Mouse (Mus musculus) embryonic facial prominence, embryonic 10.5 days (tissue): ENCODE results near the gene Tmc8. TPM values are rescaled to one million over a fixed set of nuclear protein-coding genes. Genes with fewer than 3 reads are reported as not detected.
A peak's percentile ranks its signal among the peaks of the same experiment; 100 is the strongest.

ENCODE experiments used
- DNase-seq: peaks from one replicate; pipeline ENCODE4 v3.0.0-alpha.2; 2017; ENCODE audit warnings: low spot score
- H3K27ac ChIP-seq: fragments of 300-500 bp; sonication (generic); replicated peaks from 2 replicates; pipeline ENCODE4 v1.5.1; 2016; ENCODE audit warnings: mild to moderate bottlenecking
- H3K27me3 ChIP-seq: fragments of 300-500 bp; sonication (generic); replicated peaks from 2 replicates; pipeline ENCODE4 v1.6.1; 2016; ENCODE audit warnings: low read depth, mild to moderate bottlenecking; ENCODE audit not compliant: poor library complexity, severe bottlenecking
- H3K36me3 ChIP-seq: fragments of 300-500 bp; sonication (generic); replicated peaks from 2 replicates; pipeline ENCODE4 v1.6.1; 2016; ENCODE audit warnings: mild to moderate bottlenecking, moderate library complexity
- H3K4me1 ChIP-seq: fragments of 300-500 bp; sonication (generic); 2 replicates; pipeline ENCODE4 v1.6.1; 2016
- H3K4me3 ChIP-seq: fragments of 300-500 bp; sonication (generic); 2 replicates; pipeline ENCODE4 v1.5.1; 2016; ENCODE audit warnings: mild to moderate bottlenecking, moderate library complexity
- H3K9me3 ChIP-seq: fragments of 300-500 bp; sonication (generic); 2 replicates; pipeline ENCODE4 v1.6.1; 2016; ENCODE audit warnings: mild to moderate bottlenecking
- WGBS: fragments of 180-500 bp; shearing (Covaris S2); methylation state at CpG from one replicate; pipeline ENCODE4 v1.1.7; 2016; 5-methylcytosine and 5-hydroxymethylcytosine counted together
- polyA plus RNA-seq: library from polyadenylated mRNA; unstranded; fragments of >200 nt; fragmentation: Nextera tagmentation; extraction: Ambion mirVana; gene quantifications from 2 replicates; pipeline ENCODE4 v1.2.1, GENCODE M21; 2016

Tmc8 gene
- 1.2 and 1.4 TPM in 2 replicates for polyA plus RNA-seq

- H3K36me3 ChIP-seq, result peaks cover 6% of the 10 kb centered on the region; the same call in 1 of the 2 replicates
- peak; percentile 24 for DNase-seq
- peaks cover 64% of the 10 kb centered on the region for H3K4me1 ChIP-seq
- H3K27ac ChIP-seq, result peak within 1 kb of the TSS; percentile 71
- no peaks in the 10 kb centered on the region for H3K9me3 ChIP-seq
- H3K27me3 ChIP-seq, result peaks cover 62% of the 10 kb centered on the region
- H3K4me3 ChIP-seq, result peak within 1 kb of the TSS; percentile 61
- 36% methylated on average over 24 of the region's 24 CpGs for WGBS
These were observed at the start of gene Tmc8, which contains the start of gene Tmc6 for GRCm38 (mm10) chr11:117781993-117782704. Gene Tmc8 (plus strand): TSS chr11:117782076. Gene Tmc6 (minus strand): TSS chr11:117782198.

DNA sequence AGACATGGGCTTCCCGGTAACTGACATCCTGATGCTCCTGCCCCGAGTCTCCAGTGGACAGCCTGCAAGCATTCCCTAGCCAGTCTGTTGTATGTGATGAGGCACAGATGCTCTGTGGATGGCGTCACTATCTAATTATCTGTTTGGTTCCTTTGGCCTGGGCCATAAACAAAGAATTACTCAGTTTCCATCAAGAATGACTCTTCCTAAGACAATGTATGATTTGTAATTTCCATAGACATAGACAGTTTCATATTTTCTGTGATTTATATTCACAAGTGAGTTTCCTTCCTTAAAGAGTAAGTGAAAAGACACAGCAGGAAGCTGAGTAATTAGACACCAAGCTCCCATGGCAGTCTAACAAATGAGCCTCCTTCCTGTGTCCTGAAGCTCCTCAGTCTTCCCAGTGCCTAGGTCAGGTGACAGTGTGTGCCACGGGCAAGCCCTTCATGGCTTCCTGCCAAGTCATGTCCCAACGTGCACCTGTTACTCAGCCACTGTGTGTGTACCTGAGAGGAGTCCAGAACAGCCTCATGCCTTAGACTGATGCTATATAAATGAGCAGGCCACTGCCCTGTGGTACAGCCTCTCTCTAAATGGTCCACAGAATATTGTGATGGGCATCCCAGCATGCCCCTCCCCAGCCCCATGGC is 45.7 kb upstream of the Tmc8 start:
- Histone ChIP-seq H3K4me3 (no peak overlapping the region), H3K27me3 (no peaks in the 10 kb centered on the region), H3K9me3 (no peaks in the 10 kb centered on the region), H3K4me1 (no peaks in the 10 kb centered on the region), H3K36me3 (peaks cover 90% of the 10 kb centered on the region), H3K27ac (no peak overlapping the region)
- no peak for DNase-seq
- 82% methylated on average over 5 of the region's 5 CpGs for WGBS

DNA sequence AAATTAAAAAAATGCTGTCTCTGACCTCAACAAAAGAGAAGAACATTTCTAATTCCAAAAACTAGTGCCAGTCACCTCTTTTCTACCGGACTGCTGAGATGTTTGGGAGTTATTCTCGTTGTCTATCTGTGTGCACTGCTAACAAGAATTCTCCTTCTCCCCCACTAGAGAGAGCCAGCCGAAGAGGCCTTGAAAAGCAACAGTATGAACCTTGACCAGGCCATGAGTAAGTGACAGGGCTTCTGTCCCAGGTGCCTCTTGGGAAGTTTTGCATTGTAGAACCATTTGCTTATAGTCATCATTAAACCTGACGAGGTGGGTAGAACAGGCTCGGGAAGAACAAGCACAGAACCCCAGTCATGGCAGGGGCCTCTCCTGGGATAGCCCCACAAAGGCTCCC is 43.8 kb upstream of the Tmc8 start:
- WGBS, result 93% methylated on average over 5 of the region's 5 CpGs
- no peak overlapping the region for H3K4me3 ChIP-seq
- no peaks in the 10 kb centered on the region for H3K9me3 ChIP-seq
- peaks cover 98% of the 10 kb centered on the region for H3K36me3 ChIP-seq
- no peaks in the 10 kb centered on the region for H3K27me3 ChIP-seq
- peaks cover 4% of the 10 kb centered on the region for H3K4me1 ChIP-seq
- no peak for DNase-seq
- no peak overlapping the region for H3K27ac ChIP-seq

GRCm38 (mm10) chr11:117741128-117741527 is 40.7 kb upstream of the Tmc8 start:
- 92% methylated on average over 6 of the region's 6 CpGs for WGBS
- no peaks in the 10 kb centered on the region for H3K27me3 ChIP-seq
- H3K4me3 ChIP-seq, result no peak overlapping the region
- H3K36me3 ChIP-seq, result peaks cover 100% of the 10 kb centered on the region
- H3K9me3 ChIP-seq, result no peaks in the 10 kb centered on the region
- DNase-seq, result no peak
- no peak overlapping the region for H3K27ac ChIP-seq
- H3K4me1 ChIP-seq, result peaks cover 12% of the 10 kb centered on the region

DNA sequence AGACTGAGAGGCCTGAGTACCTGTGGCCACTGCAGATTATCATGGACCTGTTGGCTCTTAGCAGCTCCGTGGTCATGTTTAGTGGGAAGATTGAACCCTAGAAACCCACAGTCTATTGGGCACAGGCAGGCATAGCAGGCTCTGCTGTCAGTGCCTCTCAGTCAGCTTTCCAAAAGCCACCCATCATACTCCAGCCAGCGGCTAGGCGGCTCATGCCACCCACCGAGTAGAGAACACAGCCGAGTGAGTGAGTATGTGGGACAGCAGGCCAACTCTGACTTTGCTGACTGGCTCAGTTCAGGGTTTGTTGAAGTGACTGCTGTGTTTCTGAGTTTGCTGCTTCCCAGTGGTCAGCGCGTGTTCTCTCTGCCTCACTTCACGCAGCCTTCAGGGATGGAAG is 39.6 kb upstream of the Tmc8 start:
- Histone ChIP-seq H3K4me1 (peaks cover 12% of the 10 kb centered on the region), H3K9me3 (no peaks in the 10 kb centered on the region), H3K36me3 (peaks cover 100% of the 10 kb centered on the region), H3K27ac (no peak overlapping the region), H3K4me3 (no peak overlapping the region), H3K27me3 (no peaks in the 10 kb centered on the region)
- WGBS, result 93% methylated on average over 8 of the region's 8 CpGs
- DNase-seq, result no peak

DNA sequence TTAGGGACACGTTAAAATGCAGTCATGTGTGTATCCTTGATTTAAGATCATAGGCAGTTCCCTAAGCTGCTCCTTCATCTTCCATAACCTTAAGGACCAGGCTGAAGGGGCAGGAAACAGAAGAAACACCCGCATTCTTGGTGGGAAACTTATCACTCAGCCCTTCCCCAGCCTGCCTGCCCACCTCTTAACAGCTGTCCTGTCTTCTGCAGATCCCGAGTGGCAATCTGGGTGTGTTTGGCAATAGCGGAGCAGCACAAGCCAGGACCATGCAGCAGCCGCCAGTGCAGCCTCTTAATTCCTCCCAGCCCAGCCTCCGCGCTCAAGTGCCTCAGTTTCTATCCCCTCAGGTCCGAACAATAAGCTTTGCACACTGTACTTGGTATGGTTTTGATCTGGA is 39.2 kb upstream of the Tmc8 start:
- Histone ChIP-seq H3K4me3 (no peak overlapping the region), H3K27me3 (no peaks in the 10 kb centered on the region), H3K9me3 (no peaks in the 10 kb centered on the region), H3K27ac (no peak overlapping the region), H3K36me3 (peaks cover 100% of the 10 kb centered on the region), H3K4me1 (peaks cover 12% of the 10 kb centered on the region)
- DNase-seq, result no peak
- 90% methylated on average over 8 of the region's 8 CpGs for WGBS

- no peak overlapping the region for H3K4me3 ChIP-seq
- no peaks in the 10 kb centered on the region for H3K9me3 ChIP-seq
- H3K27me3 ChIP-seq, result no peaks in the 10 kb centered on the region
- peaks cover 12% of the 10 kb centered on the region for H3K4me1 ChIP-seq
- peak; percentile 40 for DNase-seq
- WGBS, result 62% methylated on average over 4 of the region's 4 CpGs
- peak overlapping the region; percentile 44; the same call in 1 of the 2 replicates for H3K27ac ChIP-seq
- H3K36me3 ChIP-seq, result peaks cover 100% of the 10 kb centered on the region
These were observed 38.3 kb upstream of the Tmc8 start for GRCm38 (mm10) chr11:117743454-117744030.

DNA sequence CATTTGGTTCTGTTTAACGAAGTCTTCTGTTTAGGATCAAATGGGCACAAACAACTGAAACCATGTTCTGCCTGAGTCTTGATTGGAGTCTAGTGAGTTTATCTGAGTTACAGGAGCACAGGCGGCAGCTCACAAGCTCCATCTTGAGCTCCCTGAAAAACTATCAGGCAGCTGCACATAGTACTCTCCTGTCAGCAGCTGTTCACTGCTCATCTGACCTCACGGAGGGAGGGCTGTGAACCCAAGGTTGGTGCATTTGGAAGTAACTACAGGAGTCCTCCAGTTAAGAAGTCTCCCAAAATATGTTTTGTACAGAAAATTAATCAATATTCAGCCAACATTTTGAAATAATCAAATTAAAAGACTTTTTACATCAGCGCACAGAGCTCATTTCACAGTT is 33.2 kb upstream of the Tmc8 start:
- Histone ChIP-seq H3K4me3 (no peak overlapping the region), H3K4me1 (peaks cover 2% of the 10 kb centered on the region), H3K27ac (no peak overlapping the region), H3K9me3 (no peaks in the 10 kb centered on the region), H3K27me3 (no peaks in the 10 kb centered on the region), H3K36me3 (peaks cover 100% of the 10 kb centered on the region)
- no peak for DNase-seq
- 87% methylated on average over 4 of the region's 4 CpGs for WGBS

DNA sequence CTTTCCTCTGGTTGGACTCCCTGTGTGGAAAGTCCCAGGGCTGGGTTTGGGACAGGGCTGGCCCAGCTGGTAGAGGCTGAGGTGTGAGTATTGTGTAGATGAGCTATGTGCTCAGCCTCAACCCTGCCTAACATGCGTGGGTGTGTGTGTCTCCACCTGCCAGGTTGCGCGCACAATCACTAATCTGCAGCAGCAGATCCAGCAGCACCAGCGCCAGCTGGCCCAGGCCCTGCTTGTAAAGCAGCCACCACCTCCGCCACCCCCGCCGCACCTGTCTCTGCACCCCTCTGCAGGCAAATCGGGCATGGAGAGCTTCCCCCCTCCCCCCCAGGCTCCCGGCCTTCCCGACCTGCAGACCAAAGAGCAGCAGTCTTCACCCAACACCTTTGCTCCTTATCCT is 32.5 kb upstream of the Tmc8 start:
- H3K27me3 ChIP-seq, result no peaks in the 10 kb centered on the region
- peaks cover 100% of the 10 kb centered on the region for H3K36me3 ChIP-seq
- DNase-seq, result no peak
- no peak overlapping the region for H3K27ac ChIP-seq
- no peak overlapping the region for H3K4me3 ChIP-seq
- H3K4me1 ChIP-seq, result no peaks in the 10 kb centered on the region
- WGBS, result 96% methylated on average over 10 of the region's 10 CpGs
- no peaks in the 10 kb centered on the region for H3K9me3 ChIP-seq

DNA sequence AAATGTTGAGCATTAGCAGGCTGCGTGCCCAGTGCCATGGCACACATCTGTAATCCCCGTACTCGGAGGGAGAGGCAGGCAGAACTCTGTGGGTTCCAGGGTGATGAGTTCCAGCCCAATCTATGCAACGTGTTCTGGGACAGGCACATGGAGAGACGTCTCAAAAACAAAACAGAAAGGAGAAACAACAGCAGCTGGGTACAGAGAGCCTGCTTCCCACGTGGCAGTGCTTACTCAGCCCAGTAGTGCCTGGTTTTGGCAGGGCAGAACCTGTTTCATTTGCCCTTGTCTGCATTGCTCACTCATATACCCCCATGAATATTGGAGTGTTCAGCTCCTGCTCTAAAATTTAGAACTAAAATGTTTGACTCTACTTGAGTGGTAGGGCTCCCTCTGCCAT is 30.3 kb upstream of the Tmc8 start:
- 88% methylated on average over 6 of the region's 6 CpGs for WGBS
- no peaks in the 10 kb centered on the region for H3K9me3 ChIP-seq
- H3K36me3 ChIP-seq, result peaks cover 100% of the 10 kb centered on the region
- H3K27me3 ChIP-seq, result no peaks in the 10 kb centered on the region
- no peak overlapping the region for H3K27ac ChIP-seq
- H3K4me3 ChIP-seq, result no peak overlapping the region
- DNase-seq, result no peak
- H3K4me1 ChIP-seq, result no peaks in the 10 kb centered on the region

DNA sequence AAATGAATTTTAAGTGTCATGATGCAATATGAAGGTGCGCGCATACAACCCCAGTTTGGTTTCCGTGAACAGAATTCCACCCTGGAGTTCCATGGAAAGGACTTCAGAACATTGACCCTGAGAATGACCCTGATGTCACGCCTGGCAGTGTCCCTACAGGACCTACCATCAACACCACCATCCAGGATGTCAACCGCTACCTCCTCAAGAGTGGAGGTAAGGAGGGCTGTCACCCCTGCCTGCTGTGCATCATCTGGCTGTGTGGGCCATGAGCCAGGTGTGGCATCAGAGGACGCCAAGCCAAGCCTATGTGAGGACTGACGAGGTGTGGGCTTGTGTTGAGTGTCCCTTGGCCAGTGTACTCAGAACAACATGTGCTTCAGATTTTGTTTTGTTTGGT is 26.0 kb upstream of the Tmc8 start:
- no peak for DNase-seq
- H3K27ac ChIP-seq, result no peak overlapping the region
- WGBS, result 95% methylated on average over 7 of the region's 7 CpGs
- no peaks in the 10 kb centered on the region for H3K27me3 ChIP-seq
- no peaks in the 10 kb centered on the region for H3K9me3 ChIP-seq
- no peak overlapping the region for H3K4me3 ChIP-seq
- peaks cover 100% of the 10 kb centered on the region for H3K36me3 ChIP-seq
- no peaks in the 10 kb centered on the region for H3K4me1 ChIP-seq

GRCm38 (mm10) chr11:117759267-117759666 is 22.6 kb upstream of the Tmc8 start:
- H3K4me1 ChIP-seq, result no peaks in the 10 kb centered on the region
- 92% methylated on average over 10 of the region's 10 CpGs for WGBS
- no peak overlapping the region for H3K27ac ChIP-seq
- H3K9me3 ChIP-seq, result no peaks in the 10 kb centered on the region
- H3K27me3 ChIP-seq, result no peaks in the 10 kb centered on the region
- peaks cover 96% of the 10 kb centered on the region for H3K36me3 ChIP-seq
- DNase-seq, result no peak
- no peak overlapping the region for H3K4me3 ChIP-seq
